Mouse (Mus musculus) adrenal gland (tissue): Measurements from ENCODE around the gene Tmem232.
"Not testable (repeated sequence)": the region's sequence is repeated elsewhere in the genome, so short reads cannot be mapped to it uniquely, and the experiment has no call there.

Experiments
- intact Hi-C: fragments of 180-260 bp; cut with DNase I; formaldehyde crosslinking; loops from one replicate; pipeline ENCODE4 v1.15.1; 2025
- microRNA-seq, 2 experiments: library from miRNA; unstranded; fragments of <30 nt; microRNA quantifications; one replicate each; pipeline ENCODE4; 2019

The Tmem232 gene

GRCm38 (mm10) chr17:65225347-65225916, 315.1 kb downstream of the Tmem232 start:
- intact Hi-C loops, result no loop called here

DNA sequence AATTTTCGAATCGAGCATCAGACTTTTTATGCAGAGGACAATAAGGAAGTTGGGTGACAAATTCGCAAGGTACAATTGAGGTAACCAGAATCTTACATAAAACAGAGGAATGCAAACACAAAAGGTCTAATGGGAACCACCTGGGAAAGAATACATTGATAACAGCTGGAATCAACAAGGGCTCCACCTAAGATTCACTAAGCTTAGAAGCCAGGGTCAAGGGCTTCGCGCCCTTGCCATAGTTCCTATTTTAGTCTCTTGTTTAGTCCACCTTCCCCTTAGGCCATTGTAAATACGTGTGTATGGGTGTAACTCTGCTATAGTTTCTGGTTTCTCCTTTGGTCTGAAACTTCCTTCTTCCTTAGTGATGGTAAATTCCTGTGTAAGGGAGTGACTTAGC, 318.9 kb downstream of the Tmem232 start:
- intact Hi-C loops, result not testable (repeated sequence)

Small RNA genes lying within 50 kb of the gene (microRNA-seq; reads per million reads assigned to microRNA genes)
- gene Gm25731, result 0 reads per million in 2 experiments
